ENCODE assay signal across 8 mouse cellular contexts in the genomic region with DNA sequence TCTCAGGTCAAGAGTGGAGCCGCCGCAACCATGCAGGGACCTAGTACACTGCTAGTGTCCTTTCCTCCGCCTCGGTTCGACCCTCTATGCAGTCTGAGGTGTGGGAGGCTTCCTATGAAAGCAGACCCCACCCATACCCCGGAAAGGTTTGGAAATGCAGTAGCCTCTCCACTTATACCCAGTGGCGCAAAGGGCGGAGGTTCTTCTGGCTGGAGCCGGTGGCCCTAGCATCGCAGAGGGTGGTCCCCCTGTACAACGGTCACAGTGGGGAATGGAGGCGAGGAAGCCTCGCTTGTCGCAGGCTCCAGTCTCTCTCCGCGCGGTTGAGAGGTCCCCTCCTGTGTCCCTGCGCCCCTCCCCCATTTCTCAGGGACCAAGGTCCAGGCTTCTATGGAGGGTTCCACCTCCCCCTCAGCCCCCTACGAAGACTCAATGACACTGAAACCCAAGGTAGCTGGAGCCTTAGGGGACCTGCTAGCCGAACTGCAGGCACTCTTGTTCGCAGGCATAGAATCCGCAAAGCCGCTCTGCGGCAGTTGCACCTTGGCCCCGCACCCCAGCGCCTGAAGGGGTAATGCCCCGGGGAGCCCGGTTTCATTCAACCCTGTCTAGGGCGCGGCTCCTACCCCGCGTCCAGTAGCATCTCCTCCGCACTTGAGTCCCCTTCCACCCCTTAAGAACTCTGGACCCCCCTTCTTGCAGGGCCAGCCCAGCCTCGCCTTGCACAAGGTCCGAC. TPM values are rescaled to one million over a fixed set of nuclear protein-coding genes. Genes with fewer than 3 reads are reported as not detected.
DNase-seq lines count a peak whose midpoint lies in the region; ATAC-seq and TF ChIP-seq lines count a peak whose summit lies in the region.

No protein-coding gene starts in this region.

- peak overlapping the region; percentile 51; the same call in 1 of the 2 replicates for H3K27ac ChIP-seq in neural tube, embryonic 11.5 days (ENCODE audit: low read depth, low read length)
- H3K27ac ChIP-seq in hindbrain, postnatal 0 days, result peak overlapping the region; percentile 90
- peak overlapping the region; percentile 96 for H3K27ac ChIP-seq in midbrain, embryonic 16.5 days (ENCODE audit: low read length)

- peak overlapping the region; percentile 55 for H3K4me3 ChIP-seq in neural tube, embryonic 11.5 days (ENCODE audit: low read depth, low read length)
- peak overlapping the region; percentile 85 for H3K4me3 ChIP-seq in hindbrain, postnatal 0 days (ENCODE audit: low read length)
- H3K4me3 ChIP-seq in midbrain, embryonic 16.5 days (ENCODE audit: low read depth, low read length), result peak overlapping the region; percentile 74

- H3K36me3 ChIP-seq in neural tube, embryonic 11.5 days (ENCODE audit: control insufficient read depth, insufficient read depth, low read length), result no peaks in the 10 kb centered on the region
- peaks cover 8% of the 10 kb centered on the region for H3K36me3 ChIP-seq in hindbrain, postnatal 0 days (ENCODE audit: insufficient read depth, low read length)
- peaks cover 6% of the 10 kb centered on the region; the same call in 1 of the 2 replicates for H3K36me3 ChIP-seq in midbrain, embryonic 16.5 days (ENCODE audit: control insufficient read depth, insufficient read depth, low read length)

- TF ChIP-seq CTCF in hindbrain, postnatal 0 days (IDR thresholded peaks at IDR 0.05; ENCODE audit: low read depth), result no peak

- no peaks in the 10 kb centered on the region for H3K4me1 ChIP-seq in neural tube, embryonic 11.5 days (ENCODE audit: control insufficient read depth, insufficient read depth, low read length)
- peaks cover 4% of the 10 kb centered on the region; the same call in 1 of the 2 replicates for H3K4me1 ChIP-seq in hindbrain, postnatal 0 days (ENCODE audit: insufficient read depth, low read length)
- H3K4me1 ChIP-seq in midbrain, embryonic 16.5 days (ENCODE audit: control insufficient read depth, insufficient read depth, low read length), result peaks cover 25% of the 10 kb centered on the region

- peak overlapping the region; percentile 79 for H3K9ac ChIP-seq in neural tube, embryonic 11.5 days (ENCODE audit: low read length)
- peak overlapping the region; percentile 88 for H3K9ac ChIP-seq in hindbrain, postnatal 0 days (replicated peaks; ENCODE audit: low read length)
- H3K9ac ChIP-seq in midbrain, embryonic 16.5 days (ENCODE audit: low read depth, low read length), result peak overlapping the region; percentile 91

- no peaks in the 10 kb centered on the region for H3K9me3 ChIP-seq in neural tube, embryonic 11.5 days (ENCODE audit: control insufficient read depth, low read length)
- no peaks in the 10 kb centered on the region for H3K9me3 ChIP-seq in hindbrain, postnatal 0 days (ENCODE audit: low read length)
- H3K9me3 ChIP-seq in midbrain, embryonic 16.5 days (replicated peaks; ENCODE audit: control insufficient read depth, low read length, poor library complexity, severe bottlenecking), result no peaks in the 10 kb centered on the region

- peak; percentile 75 for ATAC-seq in neural tube, embryonic 11.5 days (ENCODE audit: insufficient read depth, low FRiP score, low TSS enrichment)
- ATAC-seq in hindbrain, postnatal 0 days, result peak; percentile 79
- peak; percentile 78 for ATAC-seq in midbrain, embryonic 16.5 days

- peaks cover 23% of the 10 kb centered on the region for H3K27me3 ChIP-seq in neural tube, embryonic 11.5 days (ENCODE audit: control insufficient read depth, insufficient read depth, low read length)
- no peaks in the 10 kb centered on the region for H3K27me3 ChIP-seq in hindbrain, postnatal 0 days (ENCODE audit: insufficient read depth, low read length)
- H3K27me3 ChIP-seq in midbrain, embryonic 16.5 days (ENCODE audit: control insufficient read depth, insufficient read depth, low read depth, low read length), result peaks cover 3% of the 10 kb centered on the region; the same call in 1 of the 2 replicates

- H3K4me2 ChIP-seq in neural tube, embryonic 11.5 days (ENCODE audit: low read depth), result peak overlapping the region; percentile 74
- peak overlapping the region; percentile 73 for H3K4me2 ChIP-seq in hindbrain, postnatal 0 days (ENCODE audit: low read depth, low read length)
- peak overlapping the region; percentile 96 for H3K4me2 ChIP-seq in midbrain, embryonic 16.5 days (ENCODE audit: low read length)

- WGBS in neural tube, embryonic 11.5 days, result 2% methylated on average over 35 of the region's 35 CpGs
- 1% methylated on average over 35 of the region's 35 CpGs for WGBS in hindbrain, postnatal 0 days
- WGBS in midbrain, embryonic 16.5 days, result under 1% methylated on average over 35 of the region's 35 CpGs

- peak; percentile 34 for DNase-seq in embryo, embryonic 11 days
- no peak for DNase-seq in embryo, embryonic 9.5 days (ENCODE audit: extremely low spot score)
- DNase-seq in neural tube, embryonic 11.5 days (ENCODE audit: low spot score), result peak; percentile 57
- DNase-seq in neural tube, embryonic 10.5 days (ENCODE audit: extremely low spot score, low spot score), result no peak
- DNase-seq in hindbrain, postnatal 0 days (ENCODE audit: low spot score), result peak; percentile 57
- DNase-seq in gastrocnemius, adult 8-10 months (ENCODE audit: low spot score in 2 of 2), result no peak
- DNase-seq in urinary bladder, postnatal 10 days (ENCODE audit: low spot score), result no peak

RNA-seq across cellular contexts. Expression of a gene that starts 0.8 kb away (rescaled TPM):
- 391 and 430 TPM in 2 replicates for polyA plus RNA-seq in neural tube, embryonic 11.5 days (2014; fragmentation: Nextera tagmentation; extraction: Ambion mirVana)
- 1,221 and 1,263 TPM in 2 replicates for total RNA-seq in hindbrain, postnatal 0 days (2014; rRNA removed)
- 1,758 and 1,824 TPM in 2 replicates for polyA plus RNA-seq in hindbrain, postnatal 0 days (2015; fragmentation: Nextera tagmentation; extraction: Ambion mirVana)
- 1,527 and 1,727 TPM in 2 replicates for polyA plus RNA-seq in midbrain, embryonic 16.5 days (2015; fragmentation: Nextera tagmentation; extraction: Ambion mirVana)
- not detected for total RNA-seq in gastrocnemius, adult 8-10 months (2022)

RNA-seq across cellular contexts. Expression of a gene that starts 6.0 kb away (rescaled TPM):
- 53.7 and 61.8 TPM in 2 replicates for polyA plus RNA-seq in neural tube, embryonic 11.5 days (2014; fragmentation: Nextera tagmentation; extraction: Ambion mirVana)
- total RNA-seq in hindbrain, postnatal 0 days (2014; rRNA removed), result 52.2 and 97.2 TPM in 2 replicates
- polyA plus RNA-seq in hindbrain, postnatal 0 days (2015; fragmentation: Nextera tagmentation; extraction: Ambion mirVana), result 21.6 and 28.0 TPM in 2 replicates
- polyA plus RNA-seq in midbrain, embryonic 16.5 days (2015; fragmentation: Nextera tagmentation; extraction: Ambion mirVana), result 38.8 and 48.8 TPM in 2 replicates
- 10 to 100 TPM in 1 of 4 experiments, 1 to 10 TPM in 3; 8.4 to 12.9 (median 9.0) TPM for total RNA-seq in gastrocnemius, adult 8-10 months (2022)

RNA-seq across cellular contexts. Expression of a gene that starts 25.7 kb away (rescaled TPM):
- 21.6 and 21.9 TPM in 2 replicates for polyA plus RNA-seq in neural tube, embryonic 11.5 days (2014; fragmentation: Nextera tagmentation; extraction: Ambion mirVana)
- 19.2 and 25.2 TPM in 2 replicates for total RNA-seq in hindbrain, postnatal 0 days (2014; rRNA removed)
- 8.6 and 8.9 TPM in 2 replicates for polyA plus RNA-seq in hindbrain, postnatal 0 days (2015; fragmentation: Nextera tagmentation; extraction: Ambion mirVana)
- 16.3 and 17.6 TPM in 2 replicates for polyA plus RNA-seq in midbrain, embryonic 16.5 days (2015; fragmentation: Nextera tagmentation; extraction: Ambion mirVana)
- 1 to 10 TPM; 6.8 to 9.8 (median 7.9) TPM for total RNA-seq in gastrocnemius, adult 8-10 months (2022)

RNA-seq across cellular contexts. Expression of a gene that starts 51.2 kb away (rescaled TPM):
- 44.5 and 46.4 TPM in 2 replicates for polyA plus RNA-seq in neural tube, embryonic 11.5 days (2014; fragmentation: Nextera tagmentation; extraction: Ambion mirVana)
- 66.3 and 85.3 TPM in 2 replicates for total RNA-seq in hindbrain, postnatal 0 days (2014; rRNA removed)
- polyA plus RNA-seq in hindbrain, postnatal 0 days (2015; fragmentation: Nextera tagmentation; extraction: Ambion mirVana), result 37.5 and 40.6 TPM in 2 replicates
- polyA plus RNA-seq in midbrain, embryonic 16.5 days (2015; fragmentation: Nextera tagmentation; extraction: Ambion mirVana), result 88.7 and 94.5 TPM in 2 replicates
- 10 to 100 TPM in 2 of 4 experiments, 1 to 10 TPM in 2; 9.3 to 11.2 (median 10.3) TPM for total RNA-seq in gastrocnemius, adult 8-10 months (2022)

RNA-seq across cellular contexts. Expression of a gene that starts 51.7 kb away (rescaled TPM):
- 63.3 and 69.8 TPM in 2 replicates for polyA plus RNA-seq in neural tube, embryonic 11.5 days (2014; fragmentation: Nextera tagmentation; extraction: Ambion mirVana)
- total RNA-seq in hindbrain, postnatal 0 days (2014; rRNA removed), result 13.0 and 14.7 TPM in 2 replicates
- polyA plus RNA-seq in hindbrain, postnatal 0 days (2015; fragmentation: Nextera tagmentation; extraction: Ambion mirVana), result 70.7 TPM in 2 replicates
- 84.7 and 93.0 TPM in 2 replicates for polyA plus RNA-seq in midbrain, embryonic 16.5 days (2015; fragmentation: Nextera tagmentation; extraction: Ambion mirVana)
- 10 to 100 TPM; 20.9 to 25.1 (median 23.8) TPM for total RNA-seq in gastrocnemius, adult 8-10 months (2022)

Comparison
In these comparisons a context has a peak if more than half of its experiments do, and no peak if none do; other contexts are left out.
1. DNase-seq: peak in embryo, embryonic 11 days (single experiment), neural tube, embryonic 11.5 days (single experiment) and hindbrain, postnatal 0 days (single experiment); none in embryo, embryonic 9.5 days (single experiment), neural tube, embryonic 10.5 days (single experiment), gastrocnemius, adult 8-10 months (0 of 2) and urinary bladder, postnatal 10 days (single experiment).
2. Peak in every context shown above with its lines, with median percentiles within 50 percentile points of each other: ATAC-seq, H3K27ac ChIP-seq, H3K4me2 ChIP-seq, H3K4me3 ChIP-seq and H3K9ac ChIP-seq.